Mouse (Mus musculus): Measurements from ENCODE around the gene Ephx4. TPM values are rescaled to one million over a fixed set of nuclear protein-coding genes. Genes with fewer than 3 reads are reported as not detected.
A peak's percentile ranks its signal among the peaks of the same experiment; 100 is the strongest.
"Not testable (repeated sequence)": the region's sequence is repeated elsewhere in the genome, so short reads cannot be mapped to it uniquely, and the experiment has no call there.

Ephx4 gene
- under 1 TPM; 0.64 to 0.75 TPM for total RNA-seq (2021)
- long read RNA-seq, experiment 1 = 0 reads
- long read RNA-seq, experiment 2 = 0 reads

- no peak for DNase-seq
Measured at GRCm38 (mm10) chr5:107402436-107402835, at the start of gene Ephx4. TSS of gene Ephx4 (plus strand) at chr5:107402736.

- no peak for DNase-seq
Measured at GRCm38 (mm10) chr5:107353981-107354380, 48.6 kb upstream of the Ephx4 start.

DNA sequence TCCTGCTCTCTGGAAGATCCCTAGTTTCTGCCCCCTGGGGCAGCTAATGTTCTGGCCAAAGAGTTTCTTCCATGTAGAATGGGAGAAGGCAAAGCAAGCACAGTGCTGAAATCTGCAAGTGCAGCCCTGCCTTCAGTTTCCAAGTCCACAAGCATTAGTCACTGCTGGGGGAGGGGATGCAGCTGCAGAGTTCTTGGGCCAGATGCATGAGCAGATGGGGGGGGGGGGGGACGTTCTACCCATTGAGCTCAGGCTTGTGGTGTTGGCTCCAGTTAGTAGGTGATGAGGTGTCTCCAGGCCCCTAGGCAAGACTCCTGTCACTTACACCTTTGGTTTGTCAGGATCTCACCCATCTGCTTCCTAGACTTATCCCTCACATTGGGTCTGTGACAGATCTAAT, 46.7 kb upstream of the Ephx4 start:
- DNase-seq = peak; percentile 69

- DNase-seq = peak; percentile 13
Measured at GRCm38 (mm10) chr5:107357723-107358122, 44.8 kb upstream of the Ephx4 start.

- DNase-seq = peak; percentile 89
Measured at GRCm38 (mm10) chr5:107359395-107360053, 43.0 kb upstream of the Ephx4 start.

DNA sequence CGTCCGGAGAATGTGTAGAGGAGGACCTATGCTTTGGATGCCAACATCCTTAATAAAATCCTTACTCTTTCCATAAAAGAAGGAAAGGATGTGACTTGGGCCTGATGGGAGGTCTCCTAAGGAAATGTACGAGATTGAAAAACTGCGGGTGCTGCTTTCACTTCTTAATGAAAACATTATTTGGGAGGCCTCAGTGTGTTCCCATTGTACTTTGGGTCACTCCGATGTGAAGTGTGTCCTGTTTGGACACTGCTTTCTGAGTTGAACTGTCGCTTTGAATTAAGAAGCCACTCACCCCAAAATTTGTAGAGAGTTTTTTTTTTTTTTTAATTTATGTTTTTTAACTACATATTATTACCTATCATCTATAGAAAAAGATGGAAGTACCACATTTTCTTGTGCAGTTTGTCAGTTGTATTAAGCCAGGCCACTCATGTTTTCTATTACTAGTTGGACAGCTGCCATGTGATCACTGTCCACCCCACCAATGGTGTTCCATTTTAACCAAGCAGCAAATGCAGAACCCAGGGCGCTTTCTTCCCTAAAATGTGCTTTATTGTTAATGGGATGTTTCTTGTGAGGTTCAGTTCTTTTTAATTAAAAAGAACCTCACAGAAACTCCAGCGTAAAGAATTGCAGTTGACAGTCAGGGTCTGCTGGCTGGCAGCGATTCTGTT, 42.3 kb upstream of the Ephx4 start:
- no peak for DNase-seq

GRCm38 (mm10) chr5:107370040-107370439, 32.5 kb upstream of the Ephx4 start:
- no peak for DNase-seq

DNA sequence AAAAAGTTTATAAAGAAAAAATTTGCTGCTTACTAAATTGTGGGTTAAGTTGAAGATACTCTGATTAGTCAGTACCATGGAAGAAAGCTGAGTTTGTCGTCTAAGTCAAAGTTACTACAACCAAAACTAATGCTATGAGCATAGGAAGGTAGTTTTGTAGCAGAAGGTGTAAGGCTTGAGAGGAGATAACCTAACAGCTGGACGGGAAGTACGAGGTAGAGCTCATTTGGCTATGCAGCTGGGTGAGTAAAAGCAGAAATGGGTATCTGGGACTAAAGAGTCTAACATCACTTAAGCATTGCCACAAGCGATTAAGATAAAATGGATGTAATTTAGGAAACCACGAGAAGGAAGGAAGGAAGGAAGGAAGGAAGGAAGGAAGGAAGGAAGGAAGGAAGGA, 31.2 kb upstream of the Ephx4 start:
- DNase-seq = no peak

GRCm38 (mm10) chr5:107373256-107373655, 29.3 kb upstream of the Ephx4 start:
- no peak for DNase-seq

GRCm38 (mm10) chr5:107386448-107386847, 16.1 kb upstream of the Ephx4 start:
- DNase-seq = not testable (repeated sequence)

DNA sequence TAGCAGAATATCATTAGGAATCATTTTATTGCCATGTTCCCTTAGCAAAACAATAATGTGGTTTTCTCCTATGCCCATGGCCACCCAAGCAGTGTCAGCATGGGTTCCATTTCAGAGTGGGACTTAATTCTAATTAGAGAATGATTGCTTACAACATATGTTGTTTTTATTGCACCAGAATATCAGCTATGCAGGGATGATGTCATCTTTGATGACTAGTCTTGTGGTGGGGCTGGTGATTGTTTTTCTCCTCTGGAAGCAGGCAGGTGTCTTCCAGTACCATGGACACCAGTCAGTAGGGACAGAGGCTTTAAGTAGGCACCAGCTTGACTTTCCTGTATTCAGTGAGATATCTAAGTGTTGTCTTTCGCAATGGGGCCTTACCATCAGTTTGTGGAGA, 14.7 kb upstream of the Ephx4 start:
- no peak for DNase-seq

DNA sequence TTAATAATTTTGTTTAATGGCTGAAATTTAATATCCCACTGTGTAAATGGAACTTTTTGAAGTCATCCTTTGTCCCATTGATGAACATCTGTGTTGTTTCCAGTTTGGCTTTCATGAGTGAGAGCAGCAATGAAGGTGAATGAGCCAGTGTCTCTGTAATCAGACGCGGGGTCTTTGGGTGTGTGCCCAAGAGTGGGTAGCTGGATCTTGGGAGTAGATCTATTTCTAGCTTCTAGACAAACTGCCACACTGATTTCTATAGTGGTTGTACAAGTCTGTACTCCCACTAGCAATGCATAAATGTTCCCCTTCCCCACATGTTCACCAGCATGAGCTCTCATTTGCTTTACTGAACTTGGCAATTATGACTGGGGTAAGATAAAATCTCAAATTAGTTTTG, 13.2 kb upstream of the Ephx4 start:
- no peak for DNase-seq

GRCm38 (mm10) chr5:107394437-107394836, 8.1 kb upstream of the Ephx4 start:
- DNase-seq = no peak

DNA sequence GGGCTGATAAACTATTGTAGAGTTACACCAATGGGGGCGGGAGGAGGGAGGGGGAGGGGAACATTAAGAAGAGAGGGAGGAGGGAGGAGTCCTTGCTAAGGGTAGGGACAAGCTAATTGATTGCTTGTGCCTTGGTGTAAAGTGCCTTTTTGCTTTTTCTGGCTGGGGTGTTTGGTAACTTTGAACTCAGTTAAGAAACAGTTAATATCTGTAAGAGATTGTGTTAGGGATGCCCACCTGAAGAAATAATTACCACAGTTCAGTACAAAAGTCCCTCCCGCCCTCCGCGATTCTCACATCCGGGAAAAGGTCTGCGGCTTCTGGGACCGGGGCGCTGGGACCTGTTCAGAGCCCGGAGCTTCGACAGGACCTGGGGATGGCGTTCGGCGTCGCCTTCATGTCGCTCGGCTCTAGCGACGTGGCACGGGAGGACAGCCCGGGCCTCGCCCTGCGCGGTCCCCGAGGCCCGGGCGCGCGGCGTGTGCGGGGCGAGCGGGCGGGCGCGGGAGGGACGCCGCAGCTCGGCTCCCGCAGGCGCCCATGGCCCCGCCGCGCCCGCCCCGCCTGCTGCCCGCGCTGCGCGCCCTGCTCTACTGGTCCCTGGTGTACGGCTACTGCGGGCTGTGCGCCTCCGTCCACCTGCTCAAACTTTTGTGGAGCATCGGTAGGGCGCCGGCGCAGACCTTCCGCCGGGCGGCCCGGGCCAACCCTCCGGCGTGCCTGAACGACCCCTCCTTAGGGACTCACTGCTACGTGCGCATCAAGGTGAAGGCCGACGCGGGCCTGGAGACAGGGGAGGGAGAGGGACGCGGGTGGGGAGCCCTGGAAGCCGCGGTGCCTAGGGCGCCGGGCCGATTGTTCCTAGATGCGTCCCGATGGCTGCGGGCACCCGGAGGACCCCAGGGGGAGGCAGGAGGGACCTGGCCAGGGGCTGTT, 743 bp downstream of the Ephx4 start:
- DNase-seq = no peak

DNA sequence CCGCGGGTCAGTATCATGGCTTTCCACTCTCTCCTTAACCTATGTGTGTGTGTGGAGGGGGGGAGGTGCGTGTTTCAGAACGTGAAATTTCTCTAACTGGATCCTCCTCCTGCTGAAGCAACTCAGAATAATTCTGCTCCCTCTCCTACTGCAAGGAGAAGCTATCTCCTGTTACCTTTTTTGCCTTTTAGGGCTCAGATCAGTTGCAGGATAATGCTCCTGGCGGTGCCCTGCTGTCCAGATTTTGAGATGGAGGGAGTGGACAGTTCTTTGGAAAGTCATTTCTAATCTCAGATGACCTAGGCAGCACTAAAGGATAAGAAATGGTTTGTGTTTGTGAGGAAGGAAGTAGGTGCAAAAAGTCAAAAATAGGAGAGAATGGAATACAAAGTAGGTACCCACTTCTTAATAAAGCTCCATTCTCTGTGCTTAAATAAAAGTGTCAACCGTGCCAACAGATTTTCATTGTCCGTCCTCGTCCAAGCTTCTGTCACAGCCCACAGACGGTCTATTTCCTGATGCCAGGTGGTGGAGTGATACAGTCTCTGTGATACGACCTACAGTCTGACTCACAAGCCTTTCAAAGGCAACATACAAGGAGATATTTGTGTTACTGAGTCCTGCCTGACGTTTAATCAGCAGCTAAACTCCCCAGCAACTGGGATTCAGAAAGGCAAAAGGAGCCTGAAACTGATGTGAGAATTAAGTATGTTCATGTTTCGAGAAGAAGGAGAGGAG, 1.6 kb downstream of the Ephx4 start:
- no peak for DNase-seq

DNA sequence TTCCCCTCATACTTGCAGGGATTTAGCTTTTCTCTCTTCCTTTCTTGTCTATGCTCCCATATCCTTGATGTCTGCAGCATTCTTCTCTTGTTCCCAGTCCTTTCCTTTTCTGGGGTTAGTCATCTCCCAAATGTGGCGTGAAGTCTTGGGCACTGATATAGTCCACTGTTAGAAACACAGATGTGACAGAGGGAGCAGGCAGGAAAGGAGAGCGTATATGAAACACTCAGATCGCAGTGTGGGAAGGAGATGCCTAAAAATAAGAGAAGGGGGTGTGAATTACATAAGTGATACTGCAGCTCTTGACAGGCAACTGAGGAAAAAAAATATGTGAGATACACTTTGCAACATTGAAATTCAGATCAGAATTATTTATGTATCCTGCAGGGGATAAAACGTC, 2.8 kb downstream of the Ephx4 start:
- no peak for DNase-seq

- DNase-seq = no peak
Measured at GRCm38 (mm10) chr5:107410305-107410704, 7.8 kb downstream of the Ephx4 start.

DNA sequence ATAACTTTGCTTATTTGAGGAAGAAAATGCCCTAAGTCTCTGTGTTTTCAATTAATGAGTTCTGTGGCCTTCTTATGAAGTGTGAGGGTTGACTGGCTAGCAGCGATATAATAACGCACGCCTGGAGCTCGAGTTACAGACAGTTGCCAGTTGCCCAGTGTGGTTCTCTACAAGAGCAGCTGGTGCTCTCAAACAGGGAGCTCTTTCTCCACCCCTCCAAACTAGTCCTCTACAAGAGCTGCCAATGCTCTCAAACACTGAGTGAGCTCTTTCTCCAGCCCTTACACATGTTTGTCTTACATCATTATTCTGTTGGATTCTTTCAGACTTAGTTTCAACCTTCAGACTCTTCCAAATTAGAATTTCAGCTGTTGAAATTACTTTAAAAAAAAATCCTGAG, 8.8 kb downstream of the Ephx4 start:
- peak; percentile 24 for DNase-seq

DNA sequence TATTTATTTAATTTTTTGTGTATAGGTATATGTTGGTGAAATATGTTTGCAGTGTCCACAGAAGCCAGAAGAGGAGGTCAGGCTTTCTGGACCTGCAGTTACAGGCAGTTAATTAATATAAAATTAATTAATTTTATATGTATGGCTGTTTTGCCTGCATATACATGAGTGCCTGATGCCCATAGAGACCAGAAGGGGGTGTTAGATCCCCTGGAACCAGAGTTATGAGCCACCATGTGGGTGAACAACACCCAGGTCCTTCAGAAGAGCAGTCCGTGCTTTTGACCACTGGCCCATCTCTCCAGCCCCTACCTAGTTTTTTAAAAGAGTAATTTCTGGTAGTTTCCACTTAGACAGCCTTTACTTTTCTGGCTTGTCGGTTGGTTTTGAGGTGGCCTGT, 9.7 kb downstream of the Ephx4 start:
- no peak for DNase-seq

DNA sequence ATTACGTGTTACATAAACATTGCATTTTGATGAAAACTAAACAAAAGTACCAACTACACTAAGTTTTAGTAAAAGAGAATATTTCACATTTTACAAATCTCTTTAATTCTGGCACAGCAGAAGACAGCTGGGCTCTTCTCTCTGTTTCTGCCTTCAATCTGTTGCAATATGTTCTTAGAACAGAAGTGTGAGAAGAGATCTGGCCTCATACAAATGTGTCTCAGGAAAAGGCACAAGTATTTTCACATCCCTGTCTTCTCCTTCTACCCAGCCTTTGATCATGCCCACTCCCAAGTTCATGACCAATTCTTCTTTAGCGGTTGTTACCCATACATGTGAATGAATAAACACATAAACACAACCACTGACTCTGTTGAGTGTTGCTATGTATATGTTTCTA, 12.6 kb downstream of the Ephx4 start:
- no peak for DNase-seq

DNA sequence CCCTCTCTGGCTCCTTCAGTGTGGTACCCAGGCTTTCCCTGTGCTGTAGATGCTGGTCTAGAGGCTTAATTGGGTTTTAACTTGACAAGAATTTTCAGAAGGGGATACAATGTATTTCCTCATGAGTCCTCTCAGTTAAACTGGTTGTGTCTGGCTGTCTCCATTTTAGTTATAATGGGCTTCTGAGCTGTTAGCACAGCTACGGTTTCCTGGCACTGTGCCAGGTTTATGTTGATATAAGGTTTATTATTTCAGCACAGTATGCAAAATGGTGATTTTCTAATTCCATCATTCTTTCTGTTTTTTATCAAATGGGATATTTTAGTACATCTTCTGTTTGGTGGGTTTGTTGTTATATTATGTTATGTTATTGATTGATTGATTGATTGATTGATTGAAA, 19.1 kb downstream of the Ephx4 start:
- no peak for DNase-seq

DNA sequence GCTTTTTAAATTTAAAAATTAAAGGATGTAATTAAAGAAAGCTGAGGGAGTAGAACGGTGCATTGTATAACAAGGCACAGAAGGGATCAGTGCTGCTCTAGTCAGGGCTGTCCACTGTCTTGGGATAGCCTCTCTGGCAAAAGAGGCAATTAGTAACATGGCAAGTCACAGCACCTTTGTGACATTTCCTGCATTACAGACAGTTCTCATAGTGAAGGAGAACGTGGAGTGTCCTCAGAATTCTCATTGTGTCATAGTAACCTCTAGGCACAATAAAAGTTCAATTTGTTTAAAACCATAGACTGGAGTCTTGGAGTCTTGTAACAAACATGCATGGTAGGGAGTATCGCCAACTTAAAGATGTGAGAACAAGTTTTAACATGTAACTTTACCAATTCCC, 28.7 kb downstream of the Ephx4 start, which contains the start of gene Lpcat2b:
TSS of gene Lpcat2b (plus strand) at position 301 of the 400 bp plus-strand sequence.
- no peak for DNase-seq

Data from gastrocnemius, postnatal 25 days (tissue).